Mouse (Mus musculus) thymus, postnatal 0 days (tissue): ENCODE results near the gene Cep135. TPM values are rescaled to one million over a fixed set of nuclear protein-coding genes. Genes with fewer than 3 reads are reported as not detected.

Source experiments
- DNase-seq: peaks from one replicate; pipeline ENCODE4 v3.0.0-alpha.2; 2015; ENCODE audit warnings: low spot score
- polyA plus RNA-seq: library from polyadenylated mRNA; unstranded; fragments of >200 nt; fragmentation: Nextera tagmentation; extraction: Ambion mirVana; gene quantifications from 2 replicates; pipeline ENCODE4 v1.2.1, GENCODE M21; 2015

The Cep135 gene
- polyA plus RNA-seq, 1 experiment from 2014 or later = 8.8 TPM

- DNase-seq = no peak
Observed at GRCm38 (mm10) chr5:76644234-76644633, 55.7 kb downstream of the Cep135 start.

- DNase-seq = no peak
Observed at GRCm38 (mm10) chr5:76645091-76645868, 56.8 kb downstream of the Cep135 start.

GRCm38 (mm10) chr5:76649897-76650296, 61.4 kb downstream of the Cep135 start:
- DNase-seq = no peak

- DNase-seq = no peak
Observed at GRCm38 (mm10) chr5:76651151-76651725, 62.7 kb downstream of the Cep135 start.

GRCm38 (mm10) chr5:76656212-76656611, 67.7 kb downstream of the Cep135 start, which contains the start of gene C530008M17Rik:
Gene C530008M17Rik, plus strand, starts transcription at chr5:76656512.
- DNase-seq = no peak

- DNase-seq = no peak
Observed at GRCm38 (mm10) chr5:76657245-76658083, 69.0 kb downstream of the Cep135 start.

- DNase-seq = peak; percentile 10
Observed at GRCm38 (mm10) chr5:76658084-76658934, 69.8 kb downstream of the Cep135 start.

- no peak for DNase-seq
Observed at GRCm38 (mm10) chr5:76659958-76660635, 71.6 kb downstream of the Cep135 start.

- no peak for DNase-seq
Observed at GRCm38 (mm10) chr5:76661310-76661709, 72.8 kb downstream of the Cep135 start.

- no peak for DNase-seq
Observed at GRCm38 (mm10) chr5:76664936-76665335, 76.4 kb downstream of the Cep135 start.

GRCm38 (mm10) chr5:76665421-76665820, 76.9 kb downstream of the Cep135 start:
- DNase-seq = no peak

- no peak for DNase-seq
Observed at GRCm38 (mm10) chr5:76666026-76666756, 77.7 kb downstream of the Cep135 start.

- no peak for DNase-seq
Observed at GRCm38 (mm10) chr5:76668118-76668517, 79.6 kb downstream of the Cep135 start.

- no peak for DNase-seq
Observed at GRCm38 (mm10) chr5:76668547-76668946, 80.0 kb downstream of the Cep135 start.

GRCm38 (mm10) chr5:76670183-76670582, 81.7 kb downstream of the Cep135 start:
- DNase-seq = no peak

GRCm38 (mm10) chr5:76674022-76674653, 85.6 kb downstream of the Cep135 start:
- DNase-seq = no peak

- no peak for DNase-seq
Observed at GRCm38 (mm10) chr5:76675369-76675768, 86.9 kb downstream of the Cep135 start.

GRCm38 (mm10) chr5:76680959-76681358, 92.5 kb downstream of the Cep135 start:
- peak; percentile 14 for DNase-seq
